Mouse (Mus musculus): ENCODE measurements around the gene Hyls1. TPM values are rescaled to one million over a fixed set of nuclear protein-coding genes. Genes with fewer than 3 reads are reported as not detected.

Hyls1 gene
- polyA plus RNA-seq, 1 experiment from 2014 or later: 10.8 TPM

- H3K4me3 ChIP-seq (ENCODE audit: low read length): no peak overlapping the region
- WGBS: 9% methylated on average over 2 of the region's 2 CpGs
- no peak overlapping the region for H3K4me2 ChIP-seq (ENCODE audit: low read depth, low read length)
- H3K9me3 ChIP-seq (ENCODE audit: control insufficient read depth, low read length): no peaks in the 10 kb centered on the region
- H3K9ac ChIP-seq (ENCODE audit: low read depth, low read length): no peak overlapping the region
- no peaks in the 10 kb centered on the region for H3K4me1 ChIP-seq (ENCODE audit: control insufficient read depth, insufficient read depth, low read length)
- no peaks in the 10 kb centered on the region for H3K27me3 ChIP-seq (replicated peaks; ENCODE audit: control insufficient read depth, insufficient read depth, low read length)
- no peaks in the 10 kb centered on the region for H3K36me3 ChIP-seq (ENCODE audit: control insufficient read depth, insufficient read depth, low read length)
- ATAC-seq: peak; percentile 82
- no peak overlapping the region for H3K27ac ChIP-seq (ENCODE audit: low read length)
These were observed 35.1 kb downstream of the Hyls1 start for GRCm38 (mm10) chr9:35535110-35535509.

- no peak overlapping the region for H3K27ac ChIP-seq (ENCODE audit: low read length)
These were observed 36.9 kb downstream of the Hyls1 start for GRCm38 (mm10) chr9:35533266-35533665.

GRCm38 (mm10) chr9:35529796-35530195 lies 40.4 kb downstream of the Hyls1 start:
- WGBS: 12% methylated on average over 1 of the region's 1 CpGs
- Histone ChIP-seq H3K4me3 (ENCODE audit: low read length) (no peak overlapping the region), H3K9ac (ENCODE audit: low read depth, low read length) (no peak overlapping the region), H3K4me2 (ENCODE audit: low read depth, low read length) (no peak overlapping the region), H3K9me3 (ENCODE audit: control insufficient read depth, low read length) (no peaks in the 10 kb centered on the region), H3K36me3 (ENCODE audit: control insufficient read depth, insufficient read depth, low read length) (no peaks in the 10 kb centered on the region), H3K4me1 (ENCODE audit: control insufficient read depth, insufficient read depth, low read length) (no peaks in the 10 kb centered on the region), H3K27ac (ENCODE audit: low read length) (no peak overlapping the region), H3K27me3 (replicated peaks; ENCODE audit: control insufficient read depth, insufficient read depth, low read length) (no peaks in the 10 kb centered on the region)
- ATAC-seq: no peak

More at GRCm38 (mm10) chr9:35533266-35533665, 36.9 kb downstream of the Hyls1 start:
- Histone ChIP-seq H3K4me2 (ENCODE audit: low read depth, low read length) (no peak overlapping the region), H3K4me1 (ENCODE audit: control insufficient read depth, insufficient read depth, low read length) (no peaks in the 10 kb centered on the region), H3K27me3 (replicated peaks; ENCODE audit: control insufficient read depth, insufficient read depth, low read length) (no peaks in the 10 kb centered on the region), H3K36me3 (ENCODE audit: control insufficient read depth, insufficient read depth, low read length) (no peaks in the 10 kb centered on the region), H3K4me3 (ENCODE audit: low read length) (no peak overlapping the region), H3K9me3 (ENCODE audit: control insufficient read depth, low read length) (no peaks in the 10 kb centered on the region), H3K9ac (ENCODE audit: low read depth, low read length) (no peak overlapping the region)
- WGBS: 59% methylated on average over 9 of the region's 9 CpGs
- ATAC-seq: no peak

GRCm38 (mm10) chr9:35529141-35529540 lies 41.1 kb downstream of the Hyls1 start:
- Histone ChIP-seq H3K27me3 (replicated peaks; ENCODE audit: control insufficient read depth, insufficient read depth, low read length) (no peaks in the 10 kb centered on the region), H3K9ac (ENCODE audit: low read depth, low read length) (no peak overlapping the region), H3K36me3 (ENCODE audit: control insufficient read depth, insufficient read depth, low read length) (no peaks in the 10 kb centered on the region), H3K9me3 (ENCODE audit: control insufficient read depth, low read length) (no peaks in the 10 kb centered on the region), H3K27ac (ENCODE audit: low read length) (no peak overlapping the region), H3K4me3 (ENCODE audit: low read length) (no peak overlapping the region), H3K4me2 (ENCODE audit: low read depth, low read length) (no peak overlapping the region), H3K4me1 (ENCODE audit: control insufficient read depth, insufficient read depth, low read length) (0 out of 2 replicates have a peak, but pooled peaks cover 3% of the 10 kb centered on the region)
- WGBS: 57% methylated on average over 3 of the region's 3 CpGs
- ATAC-seq: no peak

- H3K9ac ChIP-seq (ENCODE audit: low read depth, low read length): no peak overlapping the region
- peaks cover 11% of the 10 kb centered on the region for H3K4me1 ChIP-seq (ENCODE audit: control insufficient read depth, insufficient read depth, low read length)
- H3K27ac ChIP-seq (ENCODE audit: low read length): peak overlapping the region; percentile 63
- H3K36me3 ChIP-seq (ENCODE audit: control insufficient read depth, insufficient read depth, low read length): no peaks in the 10 kb centered on the region
- ATAC-seq: peak; percentile 28; the same call in 1 of the 2 replicates
- no peak overlapping the region for H3K4me3 ChIP-seq (ENCODE audit: low read length)
- H3K27me3 ChIP-seq (replicated peaks; ENCODE audit: control insufficient read depth, insufficient read depth, low read length): no peaks in the 10 kb centered on the region
- H3K9me3 ChIP-seq (ENCODE audit: control insufficient read depth, low read length): no peaks in the 10 kb centered on the region
- H3K4me2 ChIP-seq (ENCODE audit: low read depth, low read length): no peak overlapping the region
- 21% methylated on average over 7 of the region's 7 CpGs for WGBS
These were observed 46.2 kb downstream of the Hyls1 start for GRCm38 (mm10) chr9:35523941-35524411.

GRCm38 (mm10) chr9:35523541-35523940 lies 46.7 kb downstream of the Hyls1 start:
- whole genome bisulfite sequencing: 27% methylated on average over 5 of the region's 5 CpGs
- ATAC-seq: peak; percentile 27

GRCm38 (mm10) chr9:35522821-35523515 lies 47.2 kb downstream of the Hyls1 start:
- Histone ChIP-seq H3K4me1 (ENCODE audit: control insufficient read depth, insufficient read depth, low read length) (peaks cover 11% of the 10 kb centered on the region), H3K4me2 (ENCODE audit: low read depth, low read length) (no peak overlapping the region), H3K36me3 (ENCODE audit: control insufficient read depth, insufficient read depth, low read length) (no peaks in the 10 kb centered on the region), H3K27me3 (replicated peaks; ENCODE audit: control insufficient read depth, insufficient read depth, low read length) (no peaks in the 10 kb centered on the region), H3K9ac (ENCODE audit: low read depth, low read length) (no peak overlapping the region), H3K4me3 (ENCODE audit: low read length) (no peak overlapping the region), H3K27ac (ENCODE audit: low read length) (0 out of 2 replicates have a peak overlapping the region, but pooled peaks have one; percentile 63), H3K9me3 (ENCODE audit: control insufficient read depth, low read length) (no peaks in the 10 kb centered on the region)
- no peak for ATAC-seq
- 70% methylated on average over 1 of the region's 1 CpGs for WGBS

More at GRCm38 (mm10) chr9:35523541-35523940, 46.7 kb downstream of the Hyls1 start:
- H3K4me3 ChIP-seq (ENCODE audit: low read length): no peak overlapping the region
- no peak overlapping the region for H3K4me2 ChIP-seq (ENCODE audit: low read depth, low read length)
- no peak overlapping the region for H3K9ac ChIP-seq (ENCODE audit: low read depth, low read length)
- no peaks in the 10 kb centered on the region for H3K9me3 ChIP-seq (ENCODE audit: control insufficient read depth, low read length)
- H3K27me3 ChIP-seq (replicated peaks; ENCODE audit: control insufficient read depth, insufficient read depth, low read length): no peaks in the 10 kb centered on the region
- H3K4me1 ChIP-seq (ENCODE audit: control insufficient read depth, insufficient read depth, low read length): peaks cover 11% of the 10 kb centered on the region
- peak overlapping the region; percentile 63 for H3K27ac ChIP-seq (ENCODE audit: low read length)
- no peaks in the 10 kb centered on the region for H3K36me3 ChIP-seq (ENCODE audit: control insufficient read depth, insufficient read depth, low read length)

GRCm38 (mm10) chr9:35522241-35522640 lies 48.0 kb downstream of the Hyls1 start:
- no peak for ATAC-seq
- Histone ChIP-seq H3K4me1 (ENCODE audit: control insufficient read depth, insufficient read depth, low read length) (peaks cover 11% of the 10 kb centered on the region), H3K9ac (ENCODE audit: low read depth, low read length) (no peak overlapping the region), H3K9me3 (ENCODE audit: control insufficient read depth, low read length) (no peaks in the 10 kb centered on the region), H3K36me3 (ENCODE audit: control insufficient read depth, insufficient read depth, low read length) (no peaks in the 10 kb centered on the region), H3K4me3 (ENCODE audit: low read length) (no peak overlapping the region), H3K4me2 (ENCODE audit: low read depth, low read length) (no peak overlapping the region), H3K27ac (ENCODE audit: low read length) (no peak overlapping the region), H3K27me3 (replicated peaks; ENCODE audit: control insufficient read depth, insufficient read depth, low read length) (no peaks in the 10 kb centered on the region)
- WGBS: 79% methylated on average over 2 of the region's 2 CpGs

GRCm38 (mm10) chr9:35520631-35521348 lies 49.4 kb downstream of the Hyls1 start:
- ATAC-seq: peak; percentile 96
- Histone ChIP-seq H3K9ac (ENCODE audit: low read depth, low read length) (no peak overlapping the region), H3K27me3 (replicated peaks; ENCODE audit: control insufficient read depth, insufficient read depth, low read length) (no peaks in the 10 kb centered on the region), H3K4me2 (ENCODE audit: low read depth, low read length) (no peak overlapping the region), H3K9me3 (ENCODE audit: control insufficient read depth, low read length) (no peaks in the 10 kb centered on the region), H3K4me1 (ENCODE audit: control insufficient read depth, insufficient read depth, low read length) (peaks cover 11% of the 10 kb centered on the region), H3K27ac (ENCODE audit: low read length) (peak overlapping the region; percentile 77), H3K4me3 (ENCODE audit: low read length) (no peak overlapping the region), H3K36me3 (ENCODE audit: control insufficient read depth, insufficient read depth, low read length) (no peaks in the 10 kb centered on the region)
- 59% methylated on average over 6 of the region's 6 CpGs for WGBS

Measured in intestine, embryonic 16.5 days (tissue).